Mouse (Mus musculus) lung, postnatal 10 days (tissue): ENCODE data around the gene Arnt2.

ENCODE experiments used
- DNase-seq: peaks from one replicate; pipeline ENCODE4 v3.0.0; 2021

Gene Arnt2

GRCm38 (mm10) chr7:84231396-84231795 is 178.6 kb downstream of the Arnt2 start:
- no peak for DNase-seq

GRCm38 (mm10) chr7:84227652-84228051 is 182.3 kb downstream of the Arnt2 start:
- DNase-seq, result no peak

- DNase-seq, result no peak
Observed at GRCm38 (mm10) chr7:84226909-84227308, 183.1 kb downstream of the Arnt2 start.

GRCm38 (mm10) chr7:84212112-84212511 is 197.9 kb downstream of the Arnt2 start:
- DNase-seq, result peak; percentile 76

GRCm38 (mm10) chr7:84210585-84211291 is 199.2 kb downstream of the Arnt2 start:
- peak; percentile 17 for DNase-seq

- peak; percentile 11 for DNase-seq
Observed at GRCm38 (mm10) chr7:84203981-84204380, 206.0 kb downstream of the Arnt2 start.

- peak; percentile 80 for DNase-seq
Observed at GRCm38 (mm10) chr7:84201151-84202068, 208.6 kb downstream of the Arnt2 start.

GRCm38 (mm10) chr7:84197208-84197860 is 212.6 kb downstream of the Arnt2 start:
- no peak for DNase-seq
